Mouse (Mus musculus): ENCODE results near the gene Cyct. TPM values are rescaled to one million over a fixed set of nuclear protein-coding genes. Genes with fewer than 3 reads are reported as not detected.

The Cyct gene
- not detected in 2 replicates for polyA plus RNA-seq (2016; fragmentation: Nextera tagmentation; extraction: Ambion mirVana)

- Histone ChIP-seq H3K9me3 (replicated peaks) (no peaks in the 10 kb centered on the region), H3K4me3 (no peak within 1 kb of the TSS), H3K27me3 (ENCODE audit: low read depth, poor library complexity, severe bottlenecking) (no peaks in the 10 kb centered on the region), H3K4me1 (no peaks in the 10 kb centered on the region), H3K36me3 (no peaks in the 10 kb centered on the region), H3K27ac (replicated peaks) (no peak within 1 kb of the TSS)
- WGBS = 93% methylated on average over 11 of the region's 11 CpGs
- no peak for DNase-seq (ENCODE audit: low spot score)
Observed at GRCm38 (mm10) chr2:76360226-76360625, at the start of gene Cyct. Gene Cyct (minus strand): TSS chr2:76360450.

- Histone ChIP-seq H3K4me1 (peaks cover 14% of the 10 kb centered on the region), H3K9me3 (replicated peaks) (no peaks in the 10 kb centered on the region), H3K27ac (replicated peaks) (no peak overlapping the region), H3K27me3 (ENCODE audit: low read depth, poor library complexity, severe bottlenecking) (peaks cover 31% of the 10 kb centered on the region), H3K4me3 (no peak overlapping the region), H3K36me3 (no peaks in the 10 kb centered on the region)
- no peak for DNase-seq (ENCODE audit: low spot score)
- WGBS = 84% methylated on average over 2 of the region's 2 CpGs
Observed at GRCm38 (mm10) chr2:76409986-76410385, 49.7 kb upstream of the Cyct start.

GRCm38 (mm10) chr2:76409526-76409925 lies 49.3 kb upstream of the Cyct start:
- Histone ChIP-seq H3K36me3 (no peaks in the 10 kb centered on the region), H3K9me3 (replicated peaks) (no peaks in the 10 kb centered on the region), H3K27me3 (ENCODE audit: low read depth, poor library complexity, severe bottlenecking) (peaks cover 36% of the 10 kb centered on the region), H3K27ac (replicated peaks) (no peak overlapping the region), H3K4me1 (peaks cover 14% of the 10 kb centered on the region), H3K4me3 (no peak overlapping the region)
- no peak for DNase-seq (ENCODE audit: low spot score)
- WGBS = 73% methylated on average over 1 of the region's 1 CpGs

- DNase-seq (ENCODE audit: low spot score) = peak; percentile 79
- under 1% methylated on average over 49 of the region's 49 CpGs for WGBS
- peak overlapping the region; percentile 88 for H3K27ac ChIP-seq (replicated peaks)
- H3K36me3 ChIP-seq = no peaks in the 10 kb centered on the region
- H3K4me3 ChIP-seq = peak overlapping the region; percentile 85
- H3K27me3 ChIP-seq (ENCODE audit: low read depth, poor library complexity, severe bottlenecking) = peaks cover 59% of the 10 kb centered on the region
- H3K9me3 ChIP-seq (replicated peaks) = no peaks in the 10 kb centered on the region
- H3K4me1 ChIP-seq = peaks cover 14% of the 10 kb centered on the region
Observed at GRCm38 (mm10) chr2:76406937-76407441, 46.7 kb upstream of the Cyct start.

GRCm38 (mm10) chr2:76406151-76406936 lies 46.1 kb upstream of the Cyct start, which contains the start of gene Osbpl6:
Gene Osbpl6 (plus strand): TSS chr2:76406508.
- Histone ChIP-seq H3K27me3 (ENCODE audit: low read depth, poor library complexity, severe bottlenecking) (peaks cover 60% of the 10 kb centered on the region), H3K4me3 (peak within 1 kb of the TSS; percentile 85), H3K4me1 (peaks cover 14% of the 10 kb centered on the region), H3K9me3 (replicated peaks) (no peaks in the 10 kb centered on the region), H3K27ac (replicated peaks) (peak within 1 kb of the TSS; percentile 88), H3K36me3 (no peaks in the 10 kb centered on the region)
- WGBS = under 1% methylated on average over 86 of the region's 89 CpGs
- DNase-seq (ENCODE audit: low spot score) = peak; percentile 76

GRCm38 (mm10) chr2:76405596-76406150 lies 45.4 kb upstream of the Cyct start:
- H3K27ac ChIP-seq (replicated peaks) = peak overlapping the region; percentile 88

GRCm38 (mm10) chr2:76400178-76400577 lies 39.9 kb upstream of the Cyct start:
- Histone ChIP-seq H3K4me3 (no peak overlapping the region), H3K9me3 (replicated peaks) (no peaks in the 10 kb centered on the region), H3K4me1 (peaks cover under 1% of the 10 kb centered on the region; the same call in 1 of the 2 replicates), H3K27ac (replicated peaks) (no peak overlapping the region), H3K27me3 (ENCODE audit: low read depth, poor library complexity, severe bottlenecking) (peaks cover 31% of the 10 kb centered on the region), H3K36me3 (no peaks in the 10 kb centered on the region)
- DNase-seq (ENCODE audit: low spot score) = no peak

More at GRCm38 (mm10) chr2:76405596-76406150, 45.4 kb upstream of the Cyct start:
- Histone ChIP-seq H3K4me1 (peaks cover 14% of the 10 kb centered on the region), H3K9me3 (replicated peaks) (no peaks in the 10 kb centered on the region), H3K36me3 (no peaks in the 10 kb centered on the region), H3K27me3 (ENCODE audit: low read depth, poor library complexity, severe bottlenecking) (peaks cover 57% of the 10 kb centered on the region), H3K4me3 (peak overlapping the region; percentile 85)
- no peak for DNase-seq (ENCODE audit: low spot score)
- 3% methylated on average over 15 of the region's 15 CpGs for WGBS

GRCm38 (mm10) chr2:76386531-76386930 lies 26.3 kb upstream of the Cyct start:
- no peak for DNase-seq (ENCODE audit: low spot score)
- no peak overlapping the region for H3K4me3 ChIP-seq
- H3K27ac ChIP-seq (replicated peaks) = no peak overlapping the region
- no peaks in the 10 kb centered on the region for H3K9me3 ChIP-seq (replicated peaks)
- H3K27me3 ChIP-seq (ENCODE audit: low read depth, poor library complexity, severe bottlenecking) = no peaks in the 10 kb centered on the region
- peaks cover 6% of the 10 kb centered on the region for H3K4me1 ChIP-seq
- H3K36me3 ChIP-seq = peaks cover 57% of the 10 kb centered on the region

GRCm38 (mm10) chr2:76378646-76379045 lies 18.4 kb upstream of the Cyct start:
- Histone ChIP-seq H3K9me3 (replicated peaks) (no peaks in the 10 kb centered on the region), H3K27me3 (ENCODE audit: low read depth, poor library complexity, severe bottlenecking) (no peaks in the 10 kb centered on the region), H3K4me1 (no peaks in the 10 kb centered on the region), H3K4me3 (no peak overlapping the region), H3K36me3 (peaks cover 97% of the 10 kb centered on the region), H3K27ac (replicated peaks) (no peak overlapping the region)
- no peak for DNase-seq (ENCODE audit: low spot score)
- WGBS = 94% methylated on average over 19 of the region's 19 CpGs

- no peak for DNase-seq (ENCODE audit: low spot score)
- Histone ChIP-seq H3K36me3 (peaks cover 80% of the 10 kb centered on the region), H3K4me3 (no peak overlapping the region), H3K9me3 (replicated peaks) (no peaks in the 10 kb centered on the region), H3K27me3 (ENCODE audit: low read depth, poor library complexity, severe bottlenecking) (no peaks in the 10 kb centered on the region), H3K27ac (replicated peaks) (no peak overlapping the region), H3K4me1 (peaks cover 13% of the 10 kb centered on the region)
- 91% methylated on average over 6 of the region's 6 CpGs for WGBS
Observed at GRCm38 (mm10) chr2:76374544-76375206, 14.4 kb upstream of the Cyct start.

GRCm38 (mm10) chr2:76372244-76372643 lies 12.0 kb upstream of the Cyct start:
- H3K4me1 ChIP-seq = peaks cover 13% of the 10 kb centered on the region
- DNase-seq (ENCODE audit: low spot score) = no peak
- 92% methylated on average over 4 of the region's 4 CpGs for WGBS
- no peak overlapping the region for H3K4me3 ChIP-seq
- no peaks in the 10 kb centered on the region for H3K27me3 ChIP-seq (ENCODE audit: low read depth, poor library complexity, severe bottlenecking)
- no peak overlapping the region for H3K27ac ChIP-seq (replicated peaks)
- H3K36me3 ChIP-seq = peaks cover 56% of the 10 kb centered on the region
- no peaks in the 10 kb centered on the region for H3K9me3 ChIP-seq (replicated peaks)

- 3% methylated on average over 7 of the region's 7 CpGs for WGBS
- H3K9me3 ChIP-seq (replicated peaks) = no peaks in the 10 kb centered on the region
- H3K36me3 ChIP-seq = peaks cover 41% of the 10 kb centered on the region
- peak overlapping the region; percentile 96 for H3K4me3 ChIP-seq
- no peak for DNase-seq (ENCODE audit: low spot score)
- no peaks in the 10 kb centered on the region for H3K27me3 ChIP-seq (ENCODE audit: low read depth, poor library complexity, severe bottlenecking)
- H3K4me1 ChIP-seq = peaks cover 13% of the 10 kb centered on the region
- peak overlapping the region; percentile 94 for H3K27ac ChIP-seq (replicated peaks)
Observed at GRCm38 (mm10) chr2:76370656-76370922, 10.3 kb upstream of the Cyct start.

All from midbrain, embryonic 10.5 days (tissue).